Mouse (Mus musculus) G1E (cell line): ENCODE measurements around the gene Coa4.

Source experiments
- CTCF ChIP-seq: IDR thresholded peaks from 2 replicates; pipeline ENCODE4 v1.5.1; 2012; ENCODE audit warnings: low read depth, low read length, inconsistent platforms, mixed read lengths
- GATA1 ChIP-seq: IDR thresholded peaks from 2 replicates; pipeline ENCODE4 v1.6.1; 2012; ENCODE audit warnings: borderline replicate concordance, low read length, inconsistent platforms, mixed read lengths
- POLR2AphosphoS5 ChIP-seq: IDR thresholded peaks from 2 replicates; pipeline ENCODE4 v1.6.1; 2012; ENCODE audit warnings: low read depth, low read length, inconsistent platforms; ENCODE audit not compliant: insufficient replicate concordance
- TAL1 ChIP-seq: conservative IDR thresholded peaks from 2 replicates; pipeline ENCODE4 v1.6.1; 2012; ENCODE audit warnings: low read depth, low read length, inconsistent platforms, mixed read lengths

GRCm38 (mm10) chr7:100535831-100536230 is 1.0 kb upstream of the Coa4 start:
- TF ChIP-seq CTCF (no peak), GATA1 (no peak), POLR2AphosphoS5 (no peak), TAL1 (no peak)
